Mouse (Mus musculus): ENCODE results near the gene Phf2.

DNA sequence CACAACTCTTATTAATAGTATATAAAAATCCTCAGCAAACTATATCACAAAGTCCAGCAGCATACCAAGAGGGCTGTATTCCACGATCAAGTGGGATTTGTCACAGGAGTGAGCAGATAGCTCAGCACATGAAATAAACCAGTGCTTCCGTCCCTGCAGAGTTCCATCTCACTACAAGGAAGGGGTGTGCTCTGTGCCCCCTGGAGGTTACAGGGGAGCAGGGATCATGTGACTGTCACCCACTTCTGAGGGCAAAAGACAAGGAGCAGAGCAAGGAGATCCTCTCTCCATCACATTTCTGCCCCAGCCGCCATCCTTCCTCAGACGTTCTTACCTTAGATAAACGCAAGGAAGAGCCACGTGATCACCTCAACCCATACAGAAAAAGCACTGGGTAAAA lies 33.4 kb downstream of the Phf2 start:
- TF ChIP-seq CTCF (IDR thresholded peaks at IDR 0.05; ENCODE audit: borderline replicate concordance, extremely low read depth, insufficient read depth, insufficient read length): no peak
- TF ChIP-seq POLR2A (IDR thresholded peaks at IDR 0.05; ENCODE audit: borderline replicate concordance, extremely low read depth, insufficient read depth, insufficient read length, poor library complexity, severe bottlenecking): no peak
